Mouse (Mus musculus) stomach, postnatal 0 days (tissue): ENCODE data around the gene Arpc4.

Experiments
- CTCF ChIP-seq: IDR thresholded peaks from 2 replicates; pipeline ENCODE4 v1.5.1; 2016; ENCODE audit warnings: antibody characterized with exemption, low read depth, mild to moderate bottlenecking, moderate library complexity
- EP300 ChIP-seq: optimal IDR thresholded peaks from 2 replicates; pipeline ENCODE3; 2016; ENCODE audit warnings: antibody characterized with exemption

GRCm38 (mm10) chr6:113351653-113352052 lies 26.3 kb upstream of the Arpc4 start:
- TF ChIP-seq CTCF: no peak
- TF ChIP-seq EP300: no peak
